Mouse (Mus musculus) brain, embryonic 14.5 days (tissue): ENCODE data around the gene Slc25a45.

Source experiments
- CTCF ChIP-seq: fragments of 200-500 bp; IDR thresholded peaks from 2 replicates; pipeline ENCODE4 v1.5.1; 2012; ENCODE audit warnings: inconsistent platforms, mild to moderate bottlenecking, moderate library complexity, borderline replicate concordance; ENCODE audit not compliant: insufficient read depth, insufficient read length; ENCODE audit errors: extremely low read depth
- POLR2A ChIP-seq: fragments of 200-500 bp; IDR thresholded peaks from 2 replicates; pipeline ENCODE4 v1.6.1; 2012; ENCODE audit warnings: mild to moderate bottlenecking, inconsistent platforms, borderline replicate concordance; ENCODE audit not compliant: poor library complexity, insufficient read depth, insufficient read length, severe bottlenecking; ENCODE audit errors: extremely low read depth

GRCm38 (mm10) chr19:5912103-5913006 lies 34.7 kb downstream of the Slc25a45 start:
- TF ChIP-seq CTCF (no peak), POLR2A (peak; percentile 67; the same call in 1 of the 2 replicates)
